Mouse (Mus musculus): Measurements from ENCODE around the gene Plpp1.

Plpp1 gene

GRCm38 (mm10) chr13:112859574-112860134 is 59.1 kb downstream of the Plpp1 start:
- DNase-seq (ENCODE audit: low spot score in 2 of 2) = no peak

GRCm38 (mm10) chr13:112860370-112860769 is 59.8 kb downstream of the Plpp1 start:
- no peak for DNase-seq (ENCODE audit: low spot score in 2 of 2)

GRCm38 (mm10) chr13:112860911-112861310 is 60.3 kb downstream of the Plpp1 start:
- no peak for DNase-seq (ENCODE audit: low spot score in 2 of 2)

GRCm38 (mm10) chr13:112861825-112862306 is 61.3 kb downstream of the Plpp1 start:
- DNase-seq (ENCODE audit: low spot score in 2 of 2) = no peak

GRCm38 (mm10) chr13:112862342-112862741 is 61.8 kb downstream of the Plpp1 start:
- no peak for DNase-seq (ENCODE audit: low spot score in 2 of 2)

GRCm38 (mm10) chr13:112862978-112863677 is 62.5 kb downstream of the Plpp1 start:
- no peak for DNase-seq (ENCODE audit: low spot score in 2 of 2)

GRCm38 (mm10) chr13:112866782-112867181 is 66.2 kb downstream of the Plpp1 start:
- no peak for DNase-seq (ENCODE audit: low spot score in 2 of 2)

GRCm38 (mm10) chr13:112867381-112867780 is 66.8 kb downstream of the Plpp1 start:
- no peak for DNase-seq (ENCODE audit: low spot score in 2 of 2)

GRCm38 (mm10) chr13:112870039-112870690 is 69.6 kb downstream of the Plpp1 start:
- no peak for DNase-seq (ENCODE audit: low spot score in 2 of 2)

GRCm38 (mm10) chr13:112871500-112872266 is 71.1 kb downstream of the Plpp1 start:
- DNase-seq (ENCODE audit: low spot score in 2 of 2) = no peak

GRCm38 (mm10) chr13:112887234-112887633 is 86.6 kb downstream of the Plpp1 start:
- DNase-seq (ENCODE audit: low spot score in 2 of 2) = no peak

GRCm38 (mm10) chr13:112902176-112902575 is 101.6 kb downstream of the Plpp1 start:
- no peak for DNase-seq (ENCODE audit: low spot score in 2 of 2)

GRCm38 (mm10) chr13:112909663-112910062 is 109.1 kb downstream of the Plpp1 start:
- DNase-seq (ENCODE audit: low spot score in 2 of 2) = peak; percentile 10 to 24

- DNase-seq (ENCODE audit: low spot score in 2 of 2) = peak in 1 of 2 experiments; percentile 9
Observed at GRCm38 (mm10) chr13:112910434-112910833, 109.8 kb downstream of the Plpp1 start.
